Mouse (Mus musculus): ENCODE measurements around the gene Mecom. TPM values are rescaled to one million over a fixed set of nuclear protein-coding genes. Genes with fewer than 3 reads are reported as not detected.

Gene Mecom
- polyA plus RNA-seq, 1 experiment = not detected

DNA sequence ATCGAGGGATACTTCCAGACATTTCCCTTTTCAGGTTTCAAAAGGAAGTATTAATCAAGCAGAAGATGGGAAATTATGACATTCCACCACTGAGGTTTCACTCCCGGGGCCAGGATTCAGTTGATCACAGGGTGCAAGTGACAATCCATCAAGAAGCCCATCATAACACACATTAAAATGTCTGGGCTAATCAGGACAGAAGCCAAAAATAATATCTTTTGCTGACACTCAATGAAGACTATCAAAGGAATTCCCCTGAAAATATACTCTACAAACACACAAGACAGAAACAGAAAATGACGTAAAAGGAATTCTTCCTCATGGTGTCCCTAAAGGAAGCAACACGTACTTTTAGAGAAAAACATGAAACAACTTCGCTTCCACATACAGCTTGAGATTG is 371.2 kb downstream of the Mecom start:
- no peak overlapping the region for H3K4me3 ChIP-seq (ENCODE audit: insufficient read depth, low read length)
- TF ChIP-seq CTCF (IDR thresholded peaks at IDR 0.05; ENCODE audit: low read depth, low read length) (no peak), POLR2A (IDR thresholded peaks at IDR 0.05; ENCODE audit: borderline replicate concordance, low read depth, low read length) (no peak)
- H3K27ac ChIP-seq (ENCODE audit: insufficient read depth, low read depth, low read length) = no peak overlapping the region
- no peaks in the 10 kb centered on the region for H3K4me1 ChIP-seq (ENCODE audit: control insufficient read depth, insufficient read depth, low read length)

DNA sequence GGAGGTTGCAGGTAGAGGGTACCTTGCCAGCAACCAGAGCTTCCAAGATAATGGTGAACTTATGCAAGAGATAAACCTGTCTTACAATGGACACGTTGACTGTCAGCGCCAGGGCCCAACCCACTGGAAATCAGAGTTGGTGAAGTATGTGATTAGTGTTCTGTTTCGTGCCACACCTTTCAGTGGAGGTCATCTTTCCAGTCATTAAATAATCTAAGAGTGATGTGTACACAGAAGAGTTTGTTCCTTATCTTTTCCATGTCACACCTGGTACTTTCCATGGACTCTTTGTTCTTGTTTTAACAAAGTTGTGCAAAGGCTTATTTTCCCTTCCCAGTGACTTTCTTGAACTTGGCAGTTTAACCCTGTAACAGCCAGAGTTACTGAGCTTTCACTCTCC is 374.0 kb downstream of the Mecom start:
- TF ChIP-seq CTCF (IDR thresholded peaks at IDR 0.05; ENCODE audit: low read depth, low read length) (no peak), POLR2A (IDR thresholded peaks at IDR 0.05; ENCODE audit: borderline replicate concordance, low read depth, low read length) (no peak)
- H3K27ac ChIP-seq (ENCODE audit: insufficient read depth, low read depth, low read length) = no peak overlapping the region
- H3K4me1 ChIP-seq (ENCODE audit: control insufficient read depth, insufficient read depth, low read length) = no peaks in the 10 kb centered on the region
- H3K4me3 ChIP-seq (ENCODE audit: insufficient read depth, low read length) = no peak overlapping the region

GRCm38 (mm10) chr3:30168396-30169186 is 379.2 kb downstream of the Mecom start:
- H3K27ac ChIP-seq (ENCODE audit: insufficient read depth, low read depth, low read length) = no peak overlapping the region
- no peak for TF ChIP-seq POLR2A (IDR thresholded peaks at IDR 0.05; ENCODE audit: borderline replicate concordance, low read depth, low read length)
- TF ChIP-seq CTCF (IDR thresholded peaks at IDR 0.05; ENCODE audit: low read depth, low read length) = no peak
- no peak overlapping the region for H3K4me3 ChIP-seq (ENCODE audit: insufficient read depth, low read length)
- no peaks in the 10 kb centered on the region for H3K4me1 ChIP-seq (ENCODE audit: control insufficient read depth, insufficient read depth, low read length)

DNA sequence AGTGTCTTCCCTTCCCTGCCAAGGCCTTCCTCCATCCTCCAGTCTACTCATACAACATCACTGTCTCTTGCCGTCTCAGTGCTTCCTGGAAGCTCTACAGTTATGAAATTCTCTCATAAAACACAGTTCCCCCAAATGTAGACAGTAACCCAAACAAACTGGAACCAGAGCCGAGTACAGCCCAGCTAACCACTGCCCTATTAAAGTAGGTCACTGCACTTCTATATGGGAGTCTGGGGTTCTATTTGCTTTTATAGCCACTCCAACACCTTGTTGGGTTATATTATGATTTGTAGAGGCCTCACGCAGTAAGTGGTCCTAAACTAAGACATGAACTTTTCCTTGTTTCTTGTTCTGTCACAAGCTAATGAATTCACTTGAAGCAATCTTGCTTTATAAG is 380.8 kb downstream of the Mecom start:
- H3K27ac ChIP-seq (ENCODE audit: insufficient read depth, low read depth, low read length) = no peak overlapping the region
- H3K4me1 ChIP-seq (ENCODE audit: control insufficient read depth, insufficient read depth, low read length) = no peaks in the 10 kb centered on the region
- TF ChIP-seq CTCF (IDR thresholded peaks at IDR 0.05; ENCODE audit: low read depth, low read length) (no peak), POLR2A (IDR thresholded peaks at IDR 0.05; ENCODE audit: borderline replicate concordance, low read depth, low read length) (no peak)
- no peak overlapping the region for H3K4me3 ChIP-seq (ENCODE audit: insufficient read depth, low read length)

- no peak for TF ChIP-seq POLR2A (IDR thresholded peaks at IDR 0.05; ENCODE audit: borderline replicate concordance, low read depth, low read length)
- TF ChIP-seq CTCF (IDR thresholded peaks at IDR 0.05; ENCODE audit: low read depth, low read length) = no peak
- no peaks in the 10 kb centered on the region for H3K4me1 ChIP-seq (ENCODE audit: control insufficient read depth, insufficient read depth, low read length)
- no peak overlapping the region for H3K4me3 ChIP-seq (ENCODE audit: insufficient read depth, low read length)
- H3K27ac ChIP-seq (ENCODE audit: insufficient read depth, low read depth, low read length) = no peak overlapping the region
Measured at GRCm38 (mm10) chr3:30164834-30165233, 383.0 kb downstream of the Mecom start.

DNA sequence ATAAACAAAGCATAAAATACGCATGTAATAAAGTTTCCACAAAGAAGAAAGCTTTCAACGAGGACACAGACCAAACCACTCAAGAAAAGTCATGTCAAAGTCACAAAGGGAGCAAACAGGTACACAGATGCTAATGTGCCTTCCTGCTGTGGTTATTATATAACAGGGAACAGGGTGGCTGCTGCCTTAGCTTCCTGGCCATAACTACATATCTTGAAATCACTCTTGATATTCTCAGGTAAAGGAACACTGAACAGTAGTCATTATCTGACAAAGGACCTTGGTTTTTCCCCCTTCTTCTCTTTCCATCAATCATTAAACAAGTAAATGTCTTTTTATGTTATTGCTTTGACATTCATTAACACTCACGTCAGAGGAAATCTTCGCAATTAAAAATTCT is 384.4 kb downstream of the Mecom start:
- H3K4me1 ChIP-seq (ENCODE audit: control insufficient read depth, insufficient read depth, low read length) = no peaks in the 10 kb centered on the region
- TF ChIP-seq POLR2A (IDR thresholded peaks at IDR 0.05; ENCODE audit: borderline replicate concordance, low read depth, low read length) = no peak
- TF ChIP-seq CTCF (IDR thresholded peaks at IDR 0.05; ENCODE audit: low read depth, low read length) = no peak
- no peak overlapping the region for H3K4me3 ChIP-seq (ENCODE audit: insufficient read depth, low read length)
- no peak overlapping the region for H3K27ac ChIP-seq (ENCODE audit: insufficient read depth, low read depth, low read length)

DNA sequence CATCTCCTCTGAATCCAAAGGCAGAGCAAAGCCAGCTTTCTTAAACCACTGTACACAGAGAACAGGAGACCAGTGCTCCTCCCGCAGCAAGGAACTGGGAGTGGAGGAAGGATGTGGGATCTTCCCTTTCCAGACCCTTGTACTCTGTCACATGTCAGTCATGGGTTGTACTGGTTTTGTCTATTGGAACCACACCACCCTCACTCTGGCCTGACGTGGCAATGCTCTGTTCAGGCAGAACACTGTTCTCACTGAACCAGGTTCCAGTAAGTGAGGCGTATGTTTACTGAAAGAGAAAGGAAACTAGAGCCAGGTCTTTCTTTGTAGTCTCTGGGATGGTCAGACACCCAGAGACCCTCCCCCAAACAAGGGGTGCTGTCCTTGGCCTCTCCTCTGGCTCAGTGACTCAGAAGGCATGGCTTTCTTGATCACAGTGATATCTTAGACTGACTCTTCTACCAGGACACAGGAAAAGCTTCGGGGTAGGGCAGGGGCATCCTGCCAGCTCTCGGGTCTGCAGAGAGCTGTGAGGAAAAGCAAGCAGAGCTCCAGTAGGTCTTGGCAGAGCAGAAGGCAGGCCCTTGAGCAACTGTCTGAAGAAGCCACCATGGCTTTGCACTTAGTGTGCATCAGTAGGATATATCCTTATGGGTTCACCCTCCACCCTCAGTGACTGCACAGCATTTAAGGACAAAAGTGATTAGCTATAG is 386.7 kb downstream of the Mecom start:
- H3K27ac ChIP-seq (ENCODE audit: insufficient read depth, low read depth, low read length) = no peak overlapping the region
- no peaks in the 10 kb centered on the region for H3K4me1 ChIP-seq (ENCODE audit: control insufficient read depth, insufficient read depth, low read length)
- no peak overlapping the region for H3K4me3 ChIP-seq (ENCODE audit: insufficient read depth, low read length)
- TF ChIP-seq POLR2A (IDR thresholded peaks at IDR 0.05; ENCODE audit: borderline replicate concordance, low read depth, low read length) = no peak
- no peak for TF ChIP-seq CTCF (IDR thresholded peaks at IDR 0.05; ENCODE audit: low read depth, low read length)

DNA sequence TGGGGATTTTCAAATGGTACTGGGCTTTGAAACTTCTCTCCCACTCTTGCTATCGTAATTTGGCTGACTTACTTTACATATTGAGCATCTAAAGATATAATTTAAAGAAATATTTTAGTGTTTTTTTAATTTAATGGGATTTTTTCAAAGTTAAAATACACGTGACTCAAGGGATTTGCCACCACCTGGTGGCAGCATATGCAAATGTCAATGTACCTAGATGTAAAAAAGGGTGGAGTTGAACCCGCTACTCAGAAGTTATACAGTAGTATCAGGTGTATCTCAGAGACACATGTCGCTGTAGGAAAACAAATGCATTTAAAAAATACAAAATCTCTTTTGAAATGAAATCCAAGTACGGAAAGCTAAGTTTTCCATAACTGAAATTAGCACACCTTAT is 387.5 kb downstream of the Mecom start:
- no peak overlapping the region for H3K27ac ChIP-seq (ENCODE audit: insufficient read depth, low read depth, low read length)
- H3K4me1 ChIP-seq (ENCODE audit: control insufficient read depth, insufficient read depth, low read length) = no peaks in the 10 kb centered on the region
- H3K4me3 ChIP-seq (ENCODE audit: insufficient read depth, low read length) = no peak overlapping the region
- TF ChIP-seq POLR2A (IDR thresholded peaks at IDR 0.05; ENCODE audit: borderline replicate concordance, low read depth, low read length) (no peak), CTCF (IDR thresholded peaks at IDR 0.05; ENCODE audit: low read depth, low read length) (no peak)

- no peaks in the 10 kb centered on the region for H3K4me1 ChIP-seq (ENCODE audit: control insufficient read depth, insufficient read depth, low read length)
- TF ChIP-seq CTCF (IDR thresholded peaks at IDR 0.05; ENCODE audit: low read depth, low read length) (no peak), POLR2A (IDR thresholded peaks at IDR 0.05; ENCODE audit: borderline replicate concordance, low read depth, low read length) (no peak)
- no peak overlapping the region for H3K4me3 ChIP-seq (ENCODE audit: insufficient read depth, low read length)
- H3K27ac ChIP-seq (ENCODE audit: insufficient read depth, low read depth, low read length) = no peak overlapping the region
Measured at GRCm38 (mm10) chr3:30157128-30157670, 390.6 kb downstream of the Mecom start.

DNA sequence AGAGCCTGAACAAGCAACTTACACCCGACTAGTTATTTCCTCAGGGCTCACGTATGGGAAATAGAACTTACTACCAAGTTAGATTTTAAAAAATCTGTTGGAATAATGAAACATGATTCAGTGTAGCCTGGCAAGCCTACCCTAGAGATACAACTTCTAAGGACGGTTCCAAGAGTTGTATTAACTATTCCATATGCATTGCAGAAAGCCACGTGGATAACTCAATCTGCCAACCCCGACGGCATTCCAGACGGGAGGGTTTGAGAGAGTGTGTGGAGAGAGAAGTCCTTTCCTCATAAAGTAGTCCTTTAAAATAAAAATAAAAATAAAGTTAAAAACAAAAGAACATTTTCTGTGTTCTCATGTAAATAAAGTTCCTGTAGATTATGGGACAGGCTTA is 393.4 kb downstream of the Mecom start:
- no peak overlapping the region for H3K4me3 ChIP-seq (ENCODE audit: insufficient read depth, low read length)
- no peak overlapping the region for H3K27ac ChIP-seq (ENCODE audit: insufficient read depth, low read depth, low read length)
- H3K4me1 ChIP-seq (ENCODE audit: control insufficient read depth, insufficient read depth, low read length) = no peaks in the 10 kb centered on the region
- TF ChIP-seq POLR2A (IDR thresholded peaks at IDR 0.05; ENCODE audit: borderline replicate concordance, low read depth, low read length) = no peak
- TF ChIP-seq CTCF (IDR thresholded peaks at IDR 0.05; ENCODE audit: low read depth, low read length) = no peak
